Mouse (Mus musculus): ENCODE measurements around the gene Srgap3.

Gene Srgap3

DNA sequence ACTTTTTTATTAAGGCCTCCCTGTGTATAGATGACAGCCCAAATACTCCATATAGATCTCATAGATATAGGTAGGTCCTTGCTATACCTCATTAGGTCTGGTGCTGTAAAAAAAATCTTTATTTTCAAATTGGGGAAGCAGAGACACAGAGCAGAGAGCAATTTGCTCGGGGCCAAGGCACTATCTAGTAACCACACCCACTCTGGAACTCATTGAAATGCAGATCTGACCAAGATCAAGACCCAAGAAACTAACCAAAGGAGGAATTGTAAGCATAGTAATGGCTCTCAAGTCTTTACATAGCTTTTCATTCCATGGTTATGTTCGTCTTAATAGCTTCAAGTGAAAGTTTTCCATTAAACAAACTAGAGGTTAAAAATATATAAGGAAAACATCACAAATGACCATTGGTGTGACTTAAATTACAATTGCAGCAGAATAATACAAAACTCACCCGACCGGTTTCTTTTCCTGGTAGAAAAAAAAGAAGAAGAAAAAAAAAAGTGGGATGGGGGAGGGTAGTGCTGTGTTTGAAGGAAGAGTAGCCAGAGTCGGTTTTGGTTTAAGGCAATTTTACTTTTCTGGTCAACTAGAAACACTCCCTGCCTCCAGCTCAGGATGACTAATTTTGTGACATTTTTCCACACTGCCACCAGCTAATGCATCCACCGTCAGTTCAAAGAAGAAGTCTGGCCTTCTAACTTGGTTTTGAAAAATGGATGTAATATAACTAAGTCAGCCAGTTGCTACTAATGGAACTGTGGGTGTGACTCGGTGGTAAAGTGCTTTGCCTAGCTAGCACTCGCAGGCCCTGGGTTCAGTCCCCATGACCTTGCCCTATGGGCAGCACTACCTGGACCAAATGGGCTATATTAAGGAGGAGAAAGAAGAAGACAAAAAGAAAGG is 3.4 kb upstream of the Srgap3 start:
- in situ Hi-C loops (cut with MseI, MboI): loop anchor here in 1 of 2 experiments (10.0 kb wide), 1 partner anchor 246 kb away; no protein-coding TSS in a partner anchor

DNA sequence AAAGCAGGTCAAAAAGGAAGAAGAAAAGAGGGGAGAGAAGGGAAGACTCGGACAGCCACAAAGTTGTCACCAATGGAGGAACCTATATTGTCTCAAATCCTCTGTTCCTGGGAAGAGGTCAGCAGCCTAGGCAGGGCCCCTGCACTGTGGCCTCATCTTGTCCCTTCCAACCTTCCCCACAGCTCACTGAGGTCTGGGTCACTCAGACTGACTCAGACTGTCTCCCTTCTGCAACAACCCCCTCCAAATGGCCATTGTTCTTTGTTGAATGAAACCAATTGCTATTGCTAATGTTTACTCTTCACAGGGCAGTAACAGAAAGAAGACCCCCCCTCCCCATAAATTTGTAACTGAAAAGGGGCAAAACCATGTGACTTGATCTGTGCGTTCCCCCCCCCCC is 2.2 kb upstream of the Srgap3 start:
- in situ Hi-C loops (cut with MseI, MboI): no loop called here

DNA sequence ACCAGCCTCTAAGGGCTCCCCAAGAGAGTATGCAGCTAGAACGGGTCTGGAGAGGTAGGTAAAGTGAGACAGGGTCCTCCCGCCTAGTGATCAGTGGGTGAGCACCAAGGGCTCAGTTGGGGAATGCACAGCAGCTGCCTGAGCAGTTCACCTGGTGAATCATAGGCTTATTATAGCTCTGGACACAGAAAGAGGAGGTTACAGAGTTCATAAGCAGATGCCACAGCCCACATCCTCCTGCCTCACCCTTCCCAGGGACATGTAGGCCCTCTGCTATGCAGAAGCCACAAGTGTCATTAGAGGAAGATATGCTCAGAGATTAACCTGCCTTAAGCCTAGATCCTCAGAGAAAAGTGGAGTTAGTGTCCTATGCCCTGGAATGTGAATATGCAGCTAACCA is 1.4 kb upstream of the Srgap3 start:
- in situ Hi-C loops (cut with MseI, MboI): no loop called here

DNA sequence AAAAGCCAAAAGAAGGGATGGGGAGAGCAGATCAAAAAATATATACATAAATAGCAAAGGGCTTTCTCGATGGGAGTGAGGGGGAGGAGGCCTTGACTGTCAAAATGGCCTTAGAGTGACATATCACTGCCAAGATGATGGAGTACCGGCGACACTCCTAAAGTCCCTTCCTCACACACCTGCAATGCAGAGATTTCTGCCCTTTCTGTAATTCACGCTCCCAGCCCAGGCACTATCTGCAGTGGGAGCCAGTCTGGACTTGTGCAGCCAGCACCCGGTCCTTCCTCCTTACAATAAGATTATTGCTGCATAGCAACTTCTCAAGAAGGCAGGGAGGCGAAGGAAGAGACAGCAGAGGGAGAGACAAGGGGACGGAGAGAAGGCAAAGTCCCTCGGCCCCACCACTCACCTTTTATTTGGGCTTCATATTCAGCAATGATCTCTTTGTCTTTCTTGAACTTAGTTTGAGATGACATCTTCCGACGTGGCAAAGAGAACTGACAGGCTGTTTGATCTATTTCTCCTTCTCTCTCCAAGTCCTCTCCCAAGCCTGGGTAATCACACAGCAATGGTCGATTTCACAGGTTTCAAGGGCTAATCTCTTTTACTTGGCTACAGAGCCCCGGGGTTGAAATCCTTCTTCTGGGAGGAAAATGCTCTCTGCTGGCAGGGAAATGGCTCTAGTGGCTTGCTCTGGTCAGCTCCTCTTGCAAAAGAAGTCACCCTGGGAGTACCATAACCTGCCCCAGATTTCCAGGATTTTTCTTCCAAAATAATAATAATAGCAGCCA is 850 bp downstream of the Srgap3 start:
- in situ Hi-C loops (cut with MseI, MboI): no loop called here

GRCm38 (mm10) chr6:112945181-112945751 is 1.8 kb downstream of the Srgap3 start:
- in situ Hi-C loops (cut with MseI, MboI): no loop called here

GRCm38 (mm10) chr6:112943596-112944245 is 3.3 kb downstream of the Srgap3 start:
- in situ Hi-C loops (cut with MseI, MboI): no loop called here

- in situ Hi-C loops (cut with MseI, MboI): no loop called here
Measured at GRCm38 (mm10) chr6:112939281-112939680, 7.8 kb downstream of the Srgap3 start.

DNA sequence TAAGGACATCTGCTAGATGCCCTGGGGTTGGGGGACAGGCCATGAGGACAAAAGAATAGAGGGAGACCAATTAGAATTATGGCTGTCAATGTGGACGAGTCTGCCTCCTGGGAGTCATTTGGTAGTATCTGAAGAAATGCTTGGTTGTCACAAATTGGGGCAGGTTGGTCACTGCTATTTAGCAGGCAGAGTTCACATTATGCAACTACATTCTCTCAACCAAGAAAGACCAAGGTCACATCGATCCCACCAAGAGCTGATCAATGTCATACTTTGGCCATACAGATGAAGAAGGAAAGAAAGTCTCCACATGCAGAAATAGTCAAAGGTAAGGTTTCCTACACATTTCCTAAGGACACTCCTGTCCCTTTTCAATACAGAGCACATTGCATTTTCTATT is 9.3 kb downstream of the Srgap3 start:
- in situ Hi-C loops (cut with MseI, MboI): no loop called here

DNA sequence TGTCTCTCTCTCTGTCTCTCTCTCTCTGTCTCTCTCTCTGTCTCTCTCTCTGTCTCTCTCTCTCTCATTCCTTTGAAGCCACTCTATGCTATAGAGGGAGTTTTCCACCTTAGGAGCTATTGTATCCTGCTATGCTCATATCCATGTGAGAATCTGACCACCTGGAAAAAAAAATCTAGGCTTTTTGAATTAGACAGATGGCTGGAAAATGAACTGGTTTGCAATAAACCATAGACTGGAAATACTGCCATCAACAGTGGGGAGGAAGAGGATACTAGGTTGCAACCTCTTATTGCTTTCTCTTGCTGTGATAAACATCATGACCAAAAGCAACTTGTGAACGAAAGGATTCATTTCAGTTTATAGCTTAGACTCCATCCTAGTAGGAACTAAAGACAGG is 12.6 kb downstream of the Srgap3 start:
- in situ Hi-C loops (cut with MseI, MboI): no loop called here

GRCm38 (mm10) chr6:112932611-112933010 is 14.5 kb downstream of the Srgap3 start:
- in situ Hi-C loops (cut with MseI, MboI): no loop called here

DNA sequence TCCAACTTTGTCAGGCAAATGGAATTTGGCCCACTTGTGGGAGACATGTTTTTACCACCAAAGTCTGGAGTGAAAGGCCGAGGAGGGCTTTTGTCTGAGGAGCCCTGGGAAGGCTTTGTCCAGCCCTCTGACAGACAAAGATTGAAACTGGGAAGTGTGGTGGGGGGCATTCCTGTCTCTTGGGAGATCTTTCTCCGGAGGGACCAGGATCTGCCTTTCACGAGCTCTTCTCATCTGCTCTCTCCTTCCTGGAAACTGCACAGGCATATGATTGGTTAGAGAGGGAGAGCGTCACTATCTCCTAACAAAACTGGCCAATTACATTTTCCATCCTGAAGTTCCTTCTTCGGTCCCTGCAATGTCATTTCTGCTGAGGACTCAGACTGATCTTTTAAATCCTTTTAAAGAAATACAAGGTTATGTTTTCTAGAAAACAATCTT is 17.0 kb downstream of the Srgap3 start:
- in situ Hi-C loops (cut with MseI, MboI): no loop called here

DNA sequence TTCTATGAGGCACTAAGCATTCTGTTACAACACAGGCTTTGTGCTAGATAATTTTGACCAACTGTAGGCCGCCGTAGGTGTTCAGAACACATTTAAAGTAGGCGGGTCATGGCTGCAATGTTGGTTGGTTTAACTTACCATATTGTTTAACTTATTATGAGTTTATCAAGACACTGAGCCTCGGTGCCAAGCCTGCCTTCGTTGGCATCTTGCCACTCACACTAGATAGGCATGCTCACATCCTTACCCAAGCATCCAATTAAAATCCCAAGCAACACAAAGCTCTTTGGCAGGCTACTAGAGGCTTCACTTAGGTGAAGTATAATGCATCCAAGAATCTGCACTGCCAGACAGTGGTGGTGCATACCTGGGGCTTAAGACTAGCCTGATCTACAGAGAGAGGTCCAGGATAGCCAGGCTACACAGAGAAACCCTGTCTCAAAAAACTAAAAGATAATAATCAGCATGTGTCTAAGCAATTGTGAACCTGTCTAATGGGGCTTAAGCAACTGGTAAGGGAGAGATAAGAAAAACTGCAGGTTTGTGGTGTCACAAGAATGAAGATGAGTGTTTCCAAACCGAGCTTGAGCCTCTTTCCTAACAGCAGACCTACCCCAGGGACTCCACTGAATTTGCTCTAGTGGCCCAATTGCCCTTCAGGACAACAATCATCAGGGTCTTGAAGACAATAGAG is 17.6 kb downstream of the Srgap3 start:
- in situ Hi-C loops (cut with MseI, MboI): no loop called here

GRCm38 (mm10) chr6:112928841-112929240 is 18.2 kb downstream of the Srgap3 start:
- in situ Hi-C loops (cut with MseI, MboI): no loop called here

DNA sequence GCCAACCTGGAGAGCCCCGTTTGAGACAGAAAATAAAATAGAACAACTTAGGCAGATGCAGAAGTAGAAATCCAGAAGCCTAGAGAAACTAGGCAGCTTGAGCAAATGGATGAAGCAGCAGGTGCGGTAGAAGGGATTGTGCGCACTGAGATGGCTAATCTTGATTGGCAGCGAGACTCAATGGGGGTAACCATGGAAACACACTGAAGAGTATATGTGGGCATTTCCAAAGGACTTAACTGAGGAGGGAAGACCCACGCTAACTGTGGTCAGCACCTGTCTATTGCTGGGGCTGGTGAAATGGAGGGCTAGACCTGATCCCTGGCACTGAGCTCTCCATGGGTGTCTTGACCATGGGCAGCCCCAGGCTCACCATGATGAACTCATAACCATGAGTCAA is 19.7 kb downstream of the Srgap3 start:
- in situ Hi-C loops (cut with MseI, MboI): no loop called here

DNA sequence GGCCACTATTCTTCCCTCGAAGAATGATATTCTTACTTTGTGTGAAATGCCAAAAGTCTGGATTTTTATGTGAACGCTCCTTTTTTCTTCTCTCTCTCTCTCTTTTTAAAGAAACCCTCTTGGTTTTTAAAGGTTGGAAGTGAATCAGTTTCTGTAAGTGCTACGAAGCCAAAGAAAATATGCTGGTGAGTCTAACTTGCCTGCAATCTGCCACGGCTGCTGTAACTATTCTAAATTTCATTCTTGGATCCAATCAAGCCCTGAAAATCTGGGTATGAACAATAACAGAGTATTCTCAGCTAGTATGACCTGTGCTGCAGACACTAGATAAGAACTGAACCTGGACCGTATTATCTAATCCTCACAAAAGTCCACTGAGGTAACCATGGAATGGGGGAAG is 21.1 kb downstream of the Srgap3 start:
- in situ Hi-C loops (cut with MseI, MboI): no loop called here

GRCm38 (mm10) chr6:112925234-112925975 is 21.7 kb downstream of the Srgap3 start:
- in situ Hi-C loops (cut with MseI, MboI): no loop called here

DNA sequence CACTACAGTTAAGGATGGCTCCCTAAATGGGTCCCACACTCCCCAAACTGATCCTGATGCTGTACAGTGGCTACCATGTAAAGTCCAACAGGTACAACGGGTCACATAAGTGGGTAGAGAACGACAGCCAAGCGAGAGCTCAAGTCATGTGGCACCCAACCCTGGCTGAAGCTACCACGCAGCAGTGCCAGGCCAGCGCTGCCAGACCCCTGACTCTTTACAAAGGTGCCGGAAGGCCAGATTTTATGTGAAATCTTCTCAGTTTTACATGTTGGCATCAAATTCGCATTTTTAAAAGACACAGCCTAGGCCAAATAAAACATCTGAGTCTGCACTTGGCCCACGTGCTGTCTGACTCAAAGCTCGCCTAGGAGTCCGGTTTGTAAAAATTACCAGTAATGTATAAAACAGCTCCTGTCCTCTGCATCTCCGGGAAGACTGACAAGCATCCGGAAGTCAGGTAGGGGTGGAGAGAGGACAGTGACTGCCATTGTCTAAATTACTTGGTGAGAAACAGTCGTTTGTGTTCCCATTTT is 22.4 kb downstream of the Srgap3 start:
- in situ Hi-C loops (cut with MseI, MboI): no loop called here

- in situ Hi-C loops (cut with MseI, MboI): no loop called here
Measured at GRCm38 (mm10) chr6:112920619-112921195, 26.4 kb downstream of the Srgap3 start.

DNA sequence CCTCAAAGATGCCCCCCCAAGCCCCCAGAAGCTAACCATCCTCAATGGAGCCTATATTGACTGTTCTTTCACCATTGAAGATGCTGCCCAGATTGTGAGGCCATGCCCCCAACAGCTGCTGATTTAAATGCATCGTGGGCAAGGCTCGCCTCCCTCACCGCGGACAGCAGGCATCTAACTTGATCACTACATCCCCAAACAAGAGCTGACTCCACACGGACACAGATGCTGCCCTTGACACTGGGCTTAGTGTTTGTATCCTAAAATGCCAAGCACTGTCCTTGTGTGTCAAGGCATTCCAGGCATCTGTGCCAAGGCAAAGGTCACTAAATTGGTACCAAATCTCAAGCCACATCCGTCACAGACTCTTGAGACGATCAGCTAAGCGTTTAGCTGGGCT is 29.3 kb downstream of the Srgap3 start:
- in situ Hi-C loops (cut with MseI, MboI): no loop called here

DNA sequence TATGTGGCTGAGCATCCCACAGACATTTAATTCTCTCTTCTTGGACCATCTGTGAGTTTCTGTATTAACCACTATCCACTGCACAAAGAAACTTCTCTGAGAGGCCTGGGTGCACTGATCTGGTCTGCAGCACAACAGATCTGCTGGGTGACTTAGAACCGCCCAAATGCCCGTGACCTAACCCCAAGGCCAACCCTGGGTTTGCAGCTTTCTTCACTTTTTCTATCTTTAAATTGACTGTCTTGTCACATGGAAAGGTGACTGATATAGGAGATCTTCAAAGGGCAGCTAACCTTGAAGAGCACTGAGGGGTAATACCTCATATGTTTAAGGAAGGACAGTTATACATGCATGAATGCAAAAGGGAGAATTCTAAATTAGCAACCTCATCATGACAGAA is 30.8 kb downstream of the Srgap3 start:
- in situ Hi-C loops (cut with MseI, MboI): no loop called here

All from mouse trophoblast stem cell (cell line).